Mouse (Mus musculus) skeletal muscle tissue, postnatal 0 days (tissue): Measurements from ENCODE around the gene Clrn2. TPM values are rescaled to one million over a fixed set of nuclear protein-coding genes. Genes with fewer than 3 reads are reported as not detected.

Experiments
- polyA plus RNA-seq: library from polyadenylated mRNA; unstranded; fragments of >200 nt; fragmentation: Nextera tagmentation; extraction: Ambion mirVana; gene quantifications from 2 replicates; pipeline ENCODE4 v1.2.1, GENCODE M21; 2015

Clrn2 gene
- not detected in 2 replicates for polyA plus RNA-seq

GRCm38 (mm10) chr5:45453451-45453850, at the start of gene Clrn2:
Gene Clrn2, plus strand, starts transcription at chr5:45453751.

GRCm38 (mm10) chr5:45449831-45450716, 3.5 kb upstream of the Clrn2 start, which contains the start of gene Qdpr:
Gene Qdpr, minus strand, starts transcription at chr5:45450236.

GRCm38 (mm10) chr5:45493191-45494092, 39.9 kb downstream of the Clrn2 start, which contains the start of gene Lap3:
Gene Lap3, plus strand, starts transcription at chr5:45493374.

Other genes with a start within 250 kb of the Clrn2 start
- 137 and 147 TPM in 2 replicates for gene Qdpr, start 3.5 kb upstream of the Clrn2 start, polyA plus RNA-seq
- 61.9 and 66.9 TPM in 2 replicates for gene Lap3, start 39.6 kb downstream of the Clrn2 start, polyA plus RNA-seq
- gene Med28, start 66.5 kb downstream of the Clrn2 start, polyA plus RNA-seq, result 109 and 118 TPM in 2 replicates
- gene Fam184b, start 185.9 kb downstream of the Clrn2 start, polyA plus RNA-seq, result 0.27 and 0.36 TPM in 2 replicates
- gene Ncapg, start 216.2 kb downstream of the Clrn2 start, polyA plus RNA-seq, result 8.2 and 8.7 TPM in 2 replicates